Comparison of ENCODE assay signal across 20 mouse cellular contexts in the genomic region with DNA sequence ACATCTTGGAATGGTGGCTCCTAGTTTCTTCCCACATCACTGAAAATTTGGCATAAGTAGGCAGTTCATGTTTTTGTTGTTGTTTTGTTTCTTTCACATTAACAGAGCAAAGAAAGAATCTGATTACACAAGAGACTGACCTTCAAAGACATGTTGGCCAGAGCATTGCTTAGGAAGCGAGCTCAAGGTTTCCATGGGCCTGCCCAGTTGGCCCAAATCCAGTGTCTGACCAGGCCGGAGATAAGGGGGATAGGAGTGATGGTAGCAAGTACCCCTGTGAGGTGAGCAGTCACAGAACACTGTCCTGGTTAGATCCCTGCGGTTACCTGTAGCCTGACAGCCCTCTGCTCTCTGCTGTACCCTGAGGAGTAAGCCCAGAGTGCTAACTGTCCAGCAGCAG.
"Had no signal": no experiment of that assay in that cellular context is flagged by ENCODE, and none has a peak within 500 bp of the region (broad histone marks: within the 10 kb centered on the region; RNA-seq: fewer than 3 reads in every experiment).

No protein-coding gene starts in this region.

- H3K9me3 ChIP-seq: kidney, embryonic 15.5 days; limb, embryonic 12.5 days; limb, embryonic 15.5 days; liver, embryonic 13.5 days; midbrain, embryonic 12.5 days; midbrain, embryonic 15.5 days; neural tube, embryonic 12.5 days; neural tube, embryonic 15.5 days had no signal

- H3K9ac ChIP-seq: kidney, embryonic 15.5 days; limb, embryonic 12.5 days; limb, embryonic 15.5 days; liver, embryonic 13.5 days; midbrain, embryonic 12.5 days; midbrain, embryonic 15.5 days; neural tube, embryonic 12.5 days; neural tube, embryonic 15.5 days had no signal

- H3K4me1 ChIP-seq: limb, embryonic 15.5 days; liver, embryonic 13.5 days had no signal

- DNase-seq: kidney, adult 8-10 months; kidney, postnatal 10 days; kidney, postnatal 4 days; left cerebral cortex, postnatal 4 days; liver, embryonic 13.5 days; lung, adult 2 months; lung, postnatal 14 days; retina, postnatal 1 day; thymus, adult 2 months; thymus, postnatal 14 days; thymus, postnatal 4 days had no signal

- H3K27ac ChIP-seq: kidney, embryonic 15.5 days; limb, embryonic 12.5 days; limb, embryonic 15.5 days; liver, embryonic 13.5 days; macrophage; midbrain, embryonic 12.5 days; midbrain, embryonic 15.5 days; neural tube, embryonic 12.5 days; neural tube, embryonic 15.5 days; stomach, postnatal 0 days had no signal

- H3K36me3 ChIP-seq: kidney, embryonic 15.5 days; limb, embryonic 12.5 days; limb, embryonic 15.5 days; liver, embryonic 13.5 days; midbrain, embryonic 12.5 days; midbrain, embryonic 15.5 days; neural tube, embryonic 12.5 days; neural tube, embryonic 15.5 days had no signal

- H3K27me3 ChIP-seq: kidney, embryonic 15.5 days; limb, embryonic 12.5 days; limb, embryonic 15.5 days; liver, embryonic 13.5 days; midbrain, embryonic 15.5 days; neural tube, embryonic 12.5 days; neural tube, embryonic 15.5 days had no signal

- H3K4me3 ChIP-seq: kidney, embryonic 15.5 days; limb, embryonic 12.5 days; limb, embryonic 15.5 days; liver, embryonic 13.5 days; midbrain, embryonic 12.5 days; midbrain, embryonic 15.5 days; neural tube, embryonic 12.5 days; neural tube, embryonic 15.5 days had no signal

- H3K4me2 ChIP-seq: kidney, embryonic 15.5 days; limb, embryonic 12.5 days; limb, embryonic 15.5 days; liver, embryonic 13.5 days; midbrain, embryonic 12.5 days; midbrain, embryonic 15.5 days; neural tube, embryonic 12.5 days; neural tube, embryonic 15.5 days had no signal

- ATAC-seq: midbrain, embryonic 15.5 days had no signal
